Mouse (Mus musculus): ENCODE measurements at regions not wholly inside any gene's neighbourhood (a gene's known extent, or its start where the extent isn't known, plus 50 kb on each side); places are given as distances from the start of the nearest gene placed in this dataset.
A peak's percentile ranks its signal among the peaks of the same experiment; 100 is the strongest.

DNA sequence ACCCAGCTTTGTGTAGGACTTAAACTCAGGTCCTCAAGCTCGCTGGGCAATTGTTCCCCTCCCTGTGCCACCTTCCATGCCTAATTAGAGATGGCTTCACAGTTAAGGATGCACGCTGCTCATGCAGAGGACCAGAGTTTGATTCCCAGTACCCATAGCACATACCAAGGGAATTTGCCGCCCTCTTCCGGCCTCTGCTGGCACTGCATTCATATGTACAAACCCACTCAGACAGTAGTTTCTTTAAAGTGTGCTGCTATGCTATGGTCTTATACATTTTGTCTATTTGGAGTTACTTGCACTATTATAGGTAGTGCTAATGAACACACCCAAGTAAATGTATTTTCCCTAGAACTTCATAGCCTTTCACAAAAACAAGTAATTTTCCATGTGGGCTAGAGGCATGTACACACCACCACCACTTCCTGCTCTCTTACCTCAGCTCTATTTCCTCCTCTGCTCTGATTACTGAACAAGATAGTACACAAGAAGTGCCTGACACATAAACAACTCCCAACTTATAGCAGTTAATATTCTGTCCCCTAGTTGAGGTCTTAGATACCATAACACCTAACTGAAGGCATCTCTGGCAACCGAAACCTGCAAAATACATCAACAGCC lies 57.4 kb upstream of the Clint1 start:
- 0 out of 2 replicates have a peak, but pooled peaks have one; percentile 6 for TF ChIP-seq ZC3H11A (IDR thresholded peaks at IDR 0.05; ENCODE audit: borderline replicate concordance, low read depth, low read length)
- TF ChIP-seq CHD2 (IDR thresholded peaks at IDR 0.05; ENCODE audit: low read depth, low read length), result no peak
- no peak for TF ChIP-seq HCFC1 (IDR thresholded peaks at IDR 0.05; ENCODE audit: borderline replicate concordance, insufficient read depth, low read length)
- no peak for TF ChIP-seq ZNF384 (IDR thresholded peaks at IDR 0.05; ENCODE audit: low read depth, low read length)
- TF ChIP-seq MAFK (IDR thresholded peaks at IDR 0.05; ENCODE audit: insufficient read depth, low read depth, low read length), result no peak
